Mouse (Mus musculus) cerebellum, adult 2 months (tissue): ENCODE data around the gene Rsph14. TPM values are rescaled to one million over a fixed set of nuclear protein-coding genes. Genes with fewer than 3 reads are reported as not detected.
A peak's percentile ranks its signal among the peaks of the same experiment; 100 is the strongest.

Experiments used
- DNase-seq, 2 experiments: peaks; one replicate each; pipeline ENCODE4 v3.0.0; 2021
- H3K27ac ChIP-seq: fragments of 200-500 bp; 2 replicates; pipeline ENCODE4 v1.5.1; 2012; ENCODE audit warnings: low read length, control low read depth, inconsistent platforms; ENCODE audit not compliant: insufficient read depth
- H3K27me3 ChIP-seq: fragments of 200-500 bp; 2 replicates; pipeline ENCODE4 v1.6.1; 2012; ENCODE audit warnings: inconsistent platforms, mild to moderate bottlenecking, low read length, moderate library complexity; ENCODE audit not compliant: control insufficient read depth, insufficient read depth
- H3K4me1 ChIP-seq: fragments of 200-500 bp; 2 replicates; pipeline ENCODE4 v1.6.1; 2011; ENCODE audit warnings: low read length; ENCODE audit not compliant: control insufficient read depth, insufficient read depth
- H3K4me3 ChIP-seq: fragments of 200-500 bp; replicated peaks from 2 replicates; pipeline ENCODE3; 2011; ENCODE audit warnings: mild to moderate bottlenecking, low read depth, low read length, control low read depth; ENCODE audit not compliant: insufficient read depth
- CTCF ChIP-seq: fragments of 200-500 bp; IDR thresholded peaks from 2 replicates; pipeline ENCODE4 v1.5.1; 2011; ENCODE audit warnings: low read depth, mild to moderate bottlenecking, control low read depth, low read length, moderate library complexity, borderline replicate concordance; ENCODE audit not compliant: insufficient read depth
- POLR2A ChIP-seq: fragments of 200-500 bp; IDR thresholded peaks from 2 replicates; pipeline ENCODE4 v1.6.1; 2011; ENCODE audit warnings: low read length, control low read depth, borderline replicate concordance; ENCODE audit not compliant: insufficient read depth
- WGBS: fragments of 180-500 bp; shearing (Covaris S2); methylation state at CpG from one replicate; pipeline ENCODE4 v1.1.7; 2018; 5-methylcytosine and 5-hydroxymethylcytosine counted together
- polyA plus RNA-seq: library from polyadenylated mRNA; depleted of rRNA; stranded (reverse); fragments of >200 nt; gene quantifications from 2 replicates; pipeline ENCODE4 v1.2.3, GENCODE M21; 2012

The Rsph14 gene
- polyA plus RNA-seq, 1 experiment, result 0.43 TPM

DNA sequence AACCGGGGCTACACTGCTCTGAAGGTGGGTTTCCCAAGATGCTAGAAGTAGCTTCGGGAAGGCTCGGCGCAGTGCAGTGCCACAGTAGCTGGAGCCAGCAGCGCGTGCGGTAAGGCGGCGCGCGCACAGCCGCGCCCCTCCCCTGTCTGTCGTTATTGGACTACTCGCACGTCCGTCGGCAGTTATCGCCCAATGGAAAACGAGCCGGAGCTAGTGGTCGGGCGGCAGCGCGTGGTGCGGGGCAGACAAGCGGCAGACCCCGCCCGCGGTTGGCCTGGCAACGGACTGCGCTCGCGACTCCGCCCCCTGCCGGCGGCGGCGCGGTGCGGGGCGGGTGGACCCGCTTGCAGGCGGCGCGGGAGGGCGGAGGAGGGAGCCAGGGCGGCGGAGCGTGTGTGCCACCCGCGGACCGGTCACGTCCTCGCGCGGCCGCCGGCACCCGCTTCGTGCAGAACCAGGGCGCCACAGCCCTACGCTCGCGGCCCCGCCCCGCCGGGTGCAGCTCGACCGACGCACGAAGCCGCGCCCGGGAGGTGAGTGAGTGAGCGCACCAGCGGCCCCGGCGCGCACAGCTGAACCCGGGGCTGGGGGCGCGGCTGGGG, 65.4 kb downstream of the Rsph14 start, which contains the start of gene Gnaz:
Gene Gnaz (plus strand): TSS at position 328 of the 602 bp plus-strand sequence.
- WGBS, result under 1% methylated on average over 83 of the region's 83 CpGs
- H3K4me3 ChIP-seq, result peak within 1 kb of the TSS; percentile 68
- DNase-seq, result peak; percentile 99
- H3K27me3 ChIP-seq, result no peaks in the 10 kb centered on the region
- H3K27ac ChIP-seq, result peak within 1 kb of the TSS; percentile 20; the same call in 1 of the 2 replicates
- TF ChIP-seq POLR2A, result peak; percentile 76; the same call in 1 of the 2 replicates
- TF ChIP-seq CTCF, result peak; percentile 26; the same call in 1 of the 2 replicates
- peaks cover 6% of the 10 kb centered on the region; the same call in 1 of the 2 replicates for H3K4me1 ChIP-seq

DNA sequence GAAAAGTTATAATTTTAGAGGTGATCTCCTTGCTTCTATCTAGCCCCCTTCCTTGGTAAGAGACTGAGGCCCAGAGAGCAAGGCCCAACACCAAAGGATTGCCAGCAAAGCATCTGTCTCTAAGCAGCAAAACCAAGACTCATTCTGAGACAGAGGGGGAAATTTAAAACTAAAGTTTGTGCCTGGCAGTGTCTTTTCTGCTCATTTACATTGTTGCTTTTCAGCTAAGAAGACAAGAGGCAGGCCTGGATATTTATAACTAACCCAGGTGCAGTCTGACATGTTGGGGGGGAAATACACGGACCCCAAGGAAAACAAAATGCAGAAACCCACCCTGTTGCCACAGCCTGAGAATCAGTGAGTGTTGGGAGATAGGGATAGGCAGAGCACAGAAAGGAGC, 68.0 kb downstream of the Rsph14 start:
- H3K27ac ChIP-seq, result no peak overlapping the region
- TF ChIP-seq CTCF (no peak), POLR2A (no peak)
- no peak for DNase-seq
- no peaks in the 10 kb centered on the region for H3K27me3 ChIP-seq
- H3K4me1 ChIP-seq, result peaks cover 6% of the 10 kb centered on the region; the same call in 1 of the 2 replicates
- 86% methylated on average over 1 of the region's 1 CpGs for WGBS
- no peak overlapping the region for H3K4me3 ChIP-seq

DNA sequence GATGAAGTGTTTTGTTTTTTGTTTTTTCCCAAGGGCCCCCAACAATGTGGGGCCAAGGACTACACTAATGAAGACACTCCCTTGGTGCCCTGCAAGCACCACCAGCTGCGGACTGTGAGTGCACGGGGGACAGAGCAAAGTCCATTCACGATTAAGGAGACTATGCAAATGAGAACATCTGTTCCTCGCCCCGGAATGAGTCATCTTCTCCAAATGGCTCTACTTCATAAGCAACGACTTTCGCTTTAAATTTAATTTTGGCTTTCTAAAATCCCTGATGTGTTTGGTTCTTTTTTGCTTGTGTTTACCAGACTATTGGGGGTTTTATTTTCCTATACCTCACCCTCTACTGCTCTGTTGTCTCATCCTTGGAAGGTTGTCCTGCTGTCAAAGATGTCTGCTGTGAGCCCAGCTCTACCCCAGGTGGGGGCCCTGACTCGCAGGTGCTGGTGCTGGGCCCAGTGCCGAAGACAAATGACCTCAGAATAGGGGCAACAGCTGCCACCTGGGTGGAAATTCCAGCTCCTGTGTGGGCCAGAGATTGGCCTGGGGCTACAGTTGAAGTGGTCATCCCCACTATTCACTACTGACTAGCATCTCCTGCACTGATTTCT, 79.4 kb downstream of the Rsph14 start:
- TF ChIP-seq POLR2A (no peak), CTCF (no peak)
- Histone ChIP-seq H3K4me1 (no peaks in the 10 kb centered on the region), H3K27me3 (no peaks in the 10 kb centered on the region), H3K4me3 (no peak overlapping the region), H3K27ac (no peak overlapping the region)
- WGBS, result 25% methylated on average over 9 of the region's 9 CpGs
- no peak for DNase-seq

DNA sequence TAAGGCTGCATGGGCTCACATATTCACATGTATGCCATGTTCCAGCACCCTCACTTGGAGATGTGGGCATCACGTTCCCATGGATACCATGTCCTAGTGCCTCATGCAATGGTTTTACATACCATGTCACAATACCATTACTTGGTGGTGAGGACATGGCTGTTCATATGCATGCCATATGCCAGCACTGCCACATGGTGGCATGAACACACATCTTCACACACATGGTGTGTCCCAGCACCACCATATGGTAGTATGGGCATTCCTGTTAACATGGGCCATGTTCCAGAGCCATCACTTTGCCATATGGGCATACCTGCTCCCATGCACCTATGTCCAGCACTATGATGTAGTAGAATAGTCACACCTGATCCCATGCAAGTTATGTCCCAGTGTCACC, 91.6 kb downstream of the Rsph14 start:
- Histone ChIP-seq H3K27me3 (no peaks in the 10 kb centered on the region), H3K4me1 (no peaks in the 10 kb centered on the region), H3K4me3 (no peak overlapping the region), H3K27ac (no peak overlapping the region)
- 98% methylated on average over 1 of the region's 1 CpGs for WGBS
- DNase-seq, result no peak
- TF ChIP-seq CTCF, result no peak
- no peak for TF ChIP-seq POLR2A

- TF ChIP-seq POLR2A (no peak), CTCF (peak; percentile 22; the same call in 1 of the 2 replicates)
- Histone ChIP-seq H3K4me3 (no peak overlapping the region), H3K4me1 (no peaks in the 10 kb centered on the region), H3K27me3 (no peaks in the 10 kb centered on the region), H3K27ac (no peak overlapping the region)
- no peak for DNase-seq
- 43% methylated on average over 3 of the region's 3 CpGs for WGBS
Measured at GRCm38 (mm10) chr10:74939300-74939699, 93.1 kb downstream of the Rsph14 start.

- no peak; the same call in 1 of the 2 replicates for TF ChIP-seq CTCF
- no peak for TF ChIP-seq POLR2A
- H3K27ac ChIP-seq, result no peak overlapping the region
- 69% methylated on average over 5 of the region's 5 CpGs for WGBS
- no peaks in the 10 kb centered on the region for H3K4me1 ChIP-seq
- no peak for DNase-seq
- H3K27me3 ChIP-seq, result no peaks in the 10 kb centered on the region
- H3K4me3 ChIP-seq, result no peak overlapping the region
Measured at GRCm38 (mm10) chr10:74938410-74938809, 94.0 kb downstream of the Rsph14 start.

DNA sequence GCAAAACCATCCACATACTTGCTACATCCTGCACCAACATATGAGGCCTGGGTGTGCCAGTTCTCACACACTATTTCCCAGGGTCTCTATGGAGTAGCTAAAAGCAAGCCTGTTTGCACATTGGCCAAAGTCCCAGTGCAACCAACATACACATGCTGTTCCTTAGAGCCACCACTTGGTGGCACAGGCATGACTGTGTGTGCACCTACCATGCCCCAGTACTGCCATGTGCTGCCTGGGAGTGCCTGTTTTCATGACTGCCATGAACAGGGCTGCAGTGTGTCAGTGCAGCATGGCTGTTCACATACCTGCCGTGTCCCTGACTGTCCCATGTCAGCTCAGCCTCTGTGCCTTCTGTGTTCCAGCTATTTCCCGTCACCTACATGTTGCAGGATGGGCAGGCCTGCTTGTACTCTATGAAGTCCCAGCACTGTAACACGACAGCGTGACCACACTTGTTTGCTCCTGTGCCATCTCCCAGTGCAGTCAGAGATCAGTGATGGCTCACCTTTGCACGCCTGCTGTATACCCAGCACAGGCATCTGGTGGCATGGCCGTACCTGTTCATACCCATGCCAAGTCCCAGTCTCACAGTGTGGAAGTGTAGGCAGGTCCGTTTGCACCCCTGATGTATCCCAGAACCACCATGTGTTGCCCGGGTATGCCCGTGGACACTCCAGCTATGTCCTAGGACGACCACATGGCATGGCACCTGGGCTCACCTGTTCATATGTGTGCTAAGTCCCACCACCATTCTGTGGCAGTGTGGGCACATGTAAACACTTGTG, 95.2 kb downstream of the Rsph14 start:
- H3K4me1 ChIP-seq, result no peaks in the 10 kb centered on the region
- H3K27ac ChIP-seq, result no peak overlapping the region
- peak; percentile 90 for TF ChIP-seq CTCF
- TF ChIP-seq POLR2A, result no peak
- H3K27me3 ChIP-seq, result no peaks in the 10 kb centered on the region
- DNase-seq, result peak; percentile 30 to 33
- H3K4me3 ChIP-seq, result no peak overlapping the region
- WGBS, result 84% methylated on average over 10 of the region's 10 CpGs
